Mouse (Mus musculus): ENCODE data around the gene Slc47a1. TPM values are rescaled to one million over a fixed set of nuclear protein-coding genes. Genes with fewer than 3 reads are reported as not detected.

Slc47a1 gene
- polyA plus RNA-seq, 1 experiment from 2014 or later = 0.11 TPM

- H3K9me3 ChIP-seq (ENCODE audit: control insufficient read depth, low read length) = no peaks in the 10 kb centered on the region
- H3K9ac ChIP-seq (ENCODE audit: low read length) = no peak overlapping the region
- 91% methylated on average over 11 of the region's 11 CpGs for WGBS
- DNase-seq (ENCODE audit: low spot score) = no peak
- no peak for ATAC-seq (replicated peaks; ENCODE audit: low FRiP score)
- H3K4me1 ChIP-seq (replicated peaks; ENCODE audit: control insufficient read depth, insufficient read depth, low read length) = no peaks in the 10 kb centered on the region
- no peak overlapping the region for H3K27ac ChIP-seq (ENCODE audit: low read depth, low read length)
- H3K36me3 ChIP-seq (ENCODE audit: control insufficient read depth, insufficient read depth, low read length) = no peaks in the 10 kb centered on the region
- no peak overlapping the region for H3K4me2 ChIP-seq (ENCODE audit: low read depth, low read length, severe bottlenecking)
- no peak overlapping the region for H3K4me3 ChIP-seq (ENCODE audit: low read depth, low read length)
- H3K27me3 ChIP-seq (ENCODE audit: control insufficient read depth, insufficient read depth, low read length) = no peaks in the 10 kb centered on the region
Measured at GRCm38 (mm10) chr11:61361515-61362190, 16.5 kb downstream of the Slc47a1 start.

- no peak for DNase-seq (ENCODE audit: low spot score)
- no peaks in the 10 kb centered on the region for H3K9me3 ChIP-seq (ENCODE audit: control insufficient read depth, low read length)
- H3K4me3 ChIP-seq (ENCODE audit: low read depth, low read length) = no peak overlapping the region
- no peak overlapping the region for H3K27ac ChIP-seq (ENCODE audit: low read depth, low read length)
- H3K4me1 ChIP-seq (replicated peaks; ENCODE audit: control insufficient read depth, insufficient read depth, low read length) = no peaks in the 10 kb centered on the region
- 92% methylated on average over 9 of the region's 9 CpGs for WGBS
- H3K9ac ChIP-seq (ENCODE audit: low read length) = no peak overlapping the region
- no peak overlapping the region for H3K4me2 ChIP-seq (ENCODE audit: low read depth, low read length, severe bottlenecking)
- H3K36me3 ChIP-seq (ENCODE audit: control insufficient read depth, insufficient read depth, low read length) = no peaks in the 10 kb centered on the region
- H3K27me3 ChIP-seq (ENCODE audit: control insufficient read depth, insufficient read depth, low read length) = no peaks in the 10 kb centered on the region
- no peak for ATAC-seq (replicated peaks; ENCODE audit: low FRiP score)
Measured at GRCm38 (mm10) chr11:61356600-61356999, 21.5 kb downstream of the Slc47a1 start.

GRCm38 (mm10) chr11:61356111-61356510 lies 22.0 kb downstream of the Slc47a1 start:
- Histone ChIP-seq H3K4me3 (ENCODE audit: low read depth, low read length) (no peak overlapping the region), H3K4me2 (ENCODE audit: low read depth, low read length, severe bottlenecking) (no peak overlapping the region), H3K36me3 (ENCODE audit: control insufficient read depth, insufficient read depth, low read length) (no peaks in the 10 kb centered on the region), H3K9me3 (ENCODE audit: control insufficient read depth, low read length) (no peaks in the 10 kb centered on the region), H3K27ac (ENCODE audit: low read depth, low read length) (no peak overlapping the region), H3K27me3 (ENCODE audit: control insufficient read depth, insufficient read depth, low read length) (no peaks in the 10 kb centered on the region), H3K9ac (ENCODE audit: low read length) (no peak overlapping the region), H3K4me1 (replicated peaks; ENCODE audit: control insufficient read depth, insufficient read depth, low read length) (no peaks in the 10 kb centered on the region)
- DNase-seq (ENCODE audit: low spot score) = no peak
- no peak for ATAC-seq (replicated peaks; ENCODE audit: low FRiP score)
- 78% methylated on average over 6 of the region's 6 CpGs for whole genome bisulfite sequencing

GRCm38 (mm10) chr11:61355351-61355750 lies 22.8 kb downstream of the Slc47a1 start:
- Histone ChIP-seq H3K4me2 (ENCODE audit: low read depth, low read length, severe bottlenecking) (no peak overlapping the region), H3K36me3 (ENCODE audit: control insufficient read depth, insufficient read depth, low read length) (no peaks in the 10 kb centered on the region), H3K9me3 (ENCODE audit: control insufficient read depth, low read length) (no peaks in the 10 kb centered on the region), H3K9ac (ENCODE audit: low read length) (no peak overlapping the region), H3K27me3 (ENCODE audit: control insufficient read depth, insufficient read depth, low read length) (no peaks in the 10 kb centered on the region), H3K27ac (ENCODE audit: low read depth, low read length) (no peak overlapping the region), H3K4me3 (ENCODE audit: low read depth, low read length) (no peak overlapping the region), H3K4me1 (replicated peaks; ENCODE audit: control insufficient read depth, insufficient read depth, low read length) (no peaks in the 10 kb centered on the region)
- no peak for ATAC-seq (replicated peaks; ENCODE audit: low FRiP score)
- DNase-seq (ENCODE audit: low spot score) = no peak
- 86% methylated on average over 5 of the region's 5 CpGs for WGBS

GRCm38 (mm10) chr11:61354346-61354745 lies 23.8 kb downstream of the Slc47a1 start:
- DNase-seq (ENCODE audit: low spot score) (no peak), ATAC-seq (replicated peaks; ENCODE audit: low FRiP score) (no peak)
- H3K4me1 ChIP-seq (replicated peaks; ENCODE audit: control insufficient read depth, insufficient read depth, low read length) = no peaks in the 10 kb centered on the region
- no peak overlapping the region for H3K4me2 ChIP-seq (ENCODE audit: low read depth, low read length, severe bottlenecking)
- H3K27me3 ChIP-seq (ENCODE audit: control insufficient read depth, insufficient read depth, low read length) = no peaks in the 10 kb centered on the region
- H3K4me3 ChIP-seq (ENCODE audit: low read depth, low read length) = no peak overlapping the region
- H3K9ac ChIP-seq (ENCODE audit: low read length) = no peak overlapping the region
- 86% methylated on average over 6 of the region's 6 CpGs for WGBS
- H3K9me3 ChIP-seq (ENCODE audit: control insufficient read depth, low read length) = no peaks in the 10 kb centered on the region
- no peak overlapping the region for H3K27ac ChIP-seq (ENCODE audit: low read depth, low read length)
- no peaks in the 10 kb centered on the region for H3K36me3 ChIP-seq (ENCODE audit: control insufficient read depth, insufficient read depth, low read length)

GRCm38 (mm10) chr11:61353038-61353437 lies 25.1 kb downstream of the Slc47a1 start:
- Histone ChIP-seq H3K27me3 (ENCODE audit: control insufficient read depth, insufficient read depth, low read length) (no peaks in the 10 kb centered on the region), H3K9me3 (ENCODE audit: control insufficient read depth, low read length) (no peaks in the 10 kb centered on the region), H3K27ac (ENCODE audit: low read depth, low read length) (no peak overlapping the region), H3K4me3 (ENCODE audit: low read depth, low read length) (no peak overlapping the region), H3K4me1 (replicated peaks; ENCODE audit: control insufficient read depth, insufficient read depth, low read length) (no peaks in the 10 kb centered on the region), H3K36me3 (ENCODE audit: control insufficient read depth, insufficient read depth, low read length) (no peaks in the 10 kb centered on the region), H3K9ac (ENCODE audit: low read length) (no peak overlapping the region), H3K4me2 (ENCODE audit: low read depth, low read length, severe bottlenecking) (no peak overlapping the region)
- DNase-seq (ENCODE audit: low spot score) (no peak), ATAC-seq (replicated peaks; ENCODE audit: low FRiP score) (no peak)
- WGBS = 79% methylated on average over 2 of the region's 2 CpGs

- no peaks in the 10 kb centered on the region for H3K36me3 ChIP-seq (ENCODE audit: control insufficient read depth, insufficient read depth, low read length)
- DNase-seq (ENCODE audit: low spot score) (no peak), ATAC-seq (replicated peaks; ENCODE audit: low FRiP score) (no peak)
- H3K9ac ChIP-seq (ENCODE audit: low read length) = no peak overlapping the region
- no peaks in the 10 kb centered on the region for H3K9me3 ChIP-seq (ENCODE audit: control insufficient read depth, low read length)
- no peaks in the 10 kb centered on the region for H3K27me3 ChIP-seq (ENCODE audit: control insufficient read depth, insufficient read depth, low read length)
- no peak overlapping the region for H3K4me2 ChIP-seq (ENCODE audit: low read depth, low read length, severe bottlenecking)
- no peaks in the 10 kb centered on the region for H3K4me1 ChIP-seq (replicated peaks; ENCODE audit: control insufficient read depth, insufficient read depth, low read length)
- WGBS = 48% methylated on average over 9 of the region's 9 CpGs
- H3K27ac ChIP-seq (ENCODE audit: low read depth, low read length) = no peak overlapping the region
- no peak overlapping the region for H3K4me3 ChIP-seq (ENCODE audit: low read depth, low read length)
Measured at GRCm38 (mm10) chr11:61352138-61352651, 25.9 kb downstream of the Slc47a1 start.

GRCm38 (mm10) chr11:61349337-61349736 lies 28.8 kb downstream of the Slc47a1 start:
- H3K4me2 ChIP-seq (ENCODE audit: low read depth, low read length, severe bottlenecking) = no peak overlapping the region
- ATAC-seq (replicated peaks; ENCODE audit: low FRiP score) (no peak), DNase-seq (ENCODE audit: low spot score) (peak; percentile 67)
- WGBS = 12% methylated on average over 8 of the region's 8 CpGs
- no peaks in the 10 kb centered on the region for H3K4me1 ChIP-seq (replicated peaks; ENCODE audit: control insufficient read depth, insufficient read depth, low read length)
- no peak overlapping the region for H3K9ac ChIP-seq (ENCODE audit: low read length)
- H3K27ac ChIP-seq (ENCODE audit: low read depth, low read length) = no peak overlapping the region
- H3K9me3 ChIP-seq (ENCODE audit: control insufficient read depth, low read length) = no peaks in the 10 kb centered on the region
- no peaks in the 10 kb centered on the region for H3K27me3 ChIP-seq (ENCODE audit: control insufficient read depth, insufficient read depth, low read length)
- no peak overlapping the region for H3K4me3 ChIP-seq (ENCODE audit: low read depth, low read length)
- H3K36me3 ChIP-seq (ENCODE audit: control insufficient read depth, insufficient read depth, low read length) = no peaks in the 10 kb centered on the region

GRCm38 (mm10) chr11:61346133-61346532 lies 32.0 kb downstream of the Slc47a1 start:
- no peak overlapping the region for H3K9ac ChIP-seq (ENCODE audit: low read length)
- no peak for ATAC-seq (replicated peaks; ENCODE audit: low FRiP score)
- no peak overlapping the region for H3K4me3 ChIP-seq (ENCODE audit: low read depth, low read length)
- peaks cover 16% of the 10 kb centered on the region for H3K27me3 ChIP-seq (ENCODE audit: control insufficient read depth, insufficient read depth, low read length)
- peaks cover 8% of the 10 kb centered on the region; the same call in 1 of the 2 replicates for H3K4me1 ChIP-seq (replicated peaks; ENCODE audit: control insufficient read depth, insufficient read depth, low read length)
- H3K4me2 ChIP-seq (ENCODE audit: low read depth, low read length, severe bottlenecking) = no peak overlapping the region
- no peak for DNase-seq (ENCODE audit: low spot score)
- H3K36me3 ChIP-seq (ENCODE audit: control insufficient read depth, insufficient read depth, low read length) = no peaks in the 10 kb centered on the region
- no peak overlapping the region for H3K27ac ChIP-seq (ENCODE audit: low read depth, low read length)
- 59% methylated on average over 8 of the region's 8 CpGs for WGBS
- no peaks in the 10 kb centered on the region for H3K9me3 ChIP-seq (ENCODE audit: control insufficient read depth, low read length)

All from forebrain, embryonic 11.5 days (tissue).